Mouse (Mus musculus) kidney, postnatal 0 days (tissue): ENCODE results near the gene Pou2f1. TPM values are rescaled to one million over a fixed set of nuclear protein-coding genes. Genes with fewer than 3 reads are reported as not detected.

Experiments used
- ATAC-seq: fragments of 200-750 bp; cut with Nextera tagmentation; replicated peaks from 2 replicates; pipeline ENCODE4 v1.8.0; 2017; ENCODE audit warnings: low read depth, moderate number of reproducible peaks, moderate TSS enrichment, moderate library complexity; ENCODE audit not compliant: low FRiP score
- DNase-seq: peaks from one replicate; pipeline ENCODE4 v3.0.0-alpha.2; 2016; ENCODE audit warnings: low spot score
- H3K27ac ChIP-seq: fragments of 300-500 bp; sonication (generic); 2 replicates; pipeline ENCODE4 v1.5.1; 2014; ENCODE audit warnings: mild to moderate bottlenecking
- H3K27me3 ChIP-seq: fragments of 300-500 bp; sonication (generic); 2 replicates; pipeline ENCODE4 v1.6.1; 2014; ENCODE audit warnings: low read length, mixed read lengths; ENCODE audit not compliant: insufficient read depth
- H3K36me3 ChIP-seq: fragments of 300-500 bp; sonication (generic); 2 replicates; pipeline ENCODE4 v1.6.1; 2014; ENCODE audit warnings: low read length, mixed read lengths; ENCODE audit not compliant: insufficient read depth
- H3K4me1 ChIP-seq: fragments of 300-500 bp; sonication (generic); replicated peaks from 2 replicates; pipeline ENCODE4 v1.6.1; 2014; ENCODE audit warnings: antibody characterized with exemption, low read length, mixed read lengths; ENCODE audit not compliant: insufficient read depth
- H3K4me2 ChIP-seq: fragments of 300-500 bp; sonication (generic); 2 replicates; pipeline ENCODE4 v1.6.1; 2014; ENCODE audit warnings: mild to moderate bottlenecking, low read length, moderate library complexity, mixed read lengths
- H3K4me3 ChIP-seq: fragments of 300-500 bp; sonication (generic); replicated peaks from 2 replicates; pipeline ENCODE4 v1.5.1; 2014; ENCODE audit warnings: low read depth, low read length
- H3K9ac ChIP-seq: fragments of 300-500 bp; sonication (generic); 2 replicates; pipeline ENCODE4 v1.6.1; 2014; ENCODE audit warnings: low read depth, low read length
- H3K9me3 ChIP-seq: fragments of 300-500 bp; sonication (generic); replicated peaks from 2 replicates; pipeline ENCODE4 v1.6.1; 2016; ENCODE audit warnings: low read length, inconsistent platforms, mixed read lengths
- CTCF ChIP-seq: IDR thresholded peaks from 2 replicates; pipeline ENCODE4 v1.5.1; 2016; ENCODE audit warnings: antibody characterized with exemption, low read depth, mild to moderate bottlenecking, moderate library complexity
- WGBS: fragments of 180-500 bp; shearing (Covaris S2); extraction: QIAGEN DNeasy Blood & Tissue Kit; methylation state at CpG from one replicate; pipeline ENCODE4 v1.1.7; 2014; 5-methylcytosine and 5-hydroxymethylcytosine counted together
- polyA plus RNA-seq: library from polyadenylated mRNA; unstranded; fragments of >200 nt; fragmentation: Nextera tagmentation; extraction: Ambion mirVana; gene quantifications from 2 replicates; pipeline ENCODE4 v1.2.1, GENCODE M21; 2015

Gene Pou2f1
- polyA plus RNA-seq, 1 experiment from 2014 or later, result 11.6 TPM

- no peak overlapping the region for H3K9ac ChIP-seq
- H3K4me1 ChIP-seq, result no peaks in the 10 kb centered on the region
- H3K4me2 ChIP-seq, result no peak overlapping the region
- no peak for DNase-seq
- H3K4me3 ChIP-seq, result no peak overlapping the region
- H3K36me3 ChIP-seq, result no peaks in the 10 kb centered on the region
- whole genome bisulfite sequencing, result 98% methylated on average over 2 of the region's 2 CpGs
- no peaks in the 10 kb centered on the region for H3K9me3 ChIP-seq
- H3K27me3 ChIP-seq, result no peaks in the 10 kb centered on the region
- no peak for TF ChIP-seq CTCF
- no peak for ATAC-seq
- H3K27ac ChIP-seq, result no peak overlapping the region
These were observed 67.0 kb downstream of the Pou2f1 start for GRCm38 (mm10) chr1:165935466-165935818.

- no peak for DNase-seq
- no peak for ATAC-seq
These were observed 67.6 kb downstream of the Pou2f1 start for GRCm38 (mm10) chr1:165934648-165935465.

GRCm38 (mm10) chr1:165933915-165934647 lies 68.4 kb downstream of the Pou2f1 start:
- TF ChIP-seq CTCF, result no peak
- Histone ChIP-seq H3K4me2 (no peak overlapping the region), H3K9me3 (no peaks in the 10 kb centered on the region), H3K36me3 (no peaks in the 10 kb centered on the region), H3K4me1 (no peaks in the 10 kb centered on the region), H3K27me3 (no peaks in the 10 kb centered on the region), H3K9ac (no peak overlapping the region), H3K4me3 (no peak overlapping the region), H3K27ac (no peak overlapping the region)
- DNase-seq (no peak), ATAC-seq (no peak)
- WGBS, result 64% methylated on average over 5 of the region's 5 CpGs

More at GRCm38 (mm10) chr1:165934648-165935465, 67.6 kb downstream of the Pou2f1 start:
- WGBS, result 68% methylated on average over 7 of the region's 7 CpGs
- Histone ChIP-seq H3K9ac (no peak overlapping the region), H3K27me3 (no peaks in the 10 kb centered on the region), H3K4me3 (no peak overlapping the region), H3K27ac (no peak overlapping the region), H3K9me3 (no peaks in the 10 kb centered on the region), H3K36me3 (no peaks in the 10 kb centered on the region), H3K4me1 (no peaks in the 10 kb centered on the region), H3K4me2 (no peak overlapping the region)
- TF ChIP-seq CTCF, result no peak

GRCm38 (mm10) chr1:165932842-165933241 lies 69.6 kb downstream of the Pou2f1 start:
- TF ChIP-seq CTCF, result no peak
- Histone ChIP-seq H3K4me3 (no peak overlapping the region), H3K9ac (no peak overlapping the region), H3K27ac (no peak overlapping the region), H3K27me3 (no peaks in the 10 kb centered on the region), H3K36me3 (no peaks in the 10 kb centered on the region), H3K4me2 (no peak overlapping the region), H3K4me1 (no peaks in the 10 kb centered on the region), H3K9me3 (no peaks in the 10 kb centered on the region)
- ATAC-seq (no peak), DNase-seq (no peak)
- WGBS, result 91% methylated on average over 2 of the region's 2 CpGs

GRCm38 (mm10) chr1:165930510-165930909 lies 72.0 kb downstream of the Pou2f1 start:
- no peaks in the 10 kb centered on the region for H3K4me1 ChIP-seq
- no peak overlapping the region for H3K27ac ChIP-seq
- TF ChIP-seq CTCF, result no peak
- no peaks in the 10 kb centered on the region for H3K27me3 ChIP-seq
- 87% methylated on average over 3 of the region's 3 CpGs for WGBS
- H3K9me3 ChIP-seq, result no peaks in the 10 kb centered on the region
- H3K36me3 ChIP-seq, result no peaks in the 10 kb centered on the region
- no peak for DNase-seq
- H3K9ac ChIP-seq, result no peak overlapping the region
- ATAC-seq, result no peak
- H3K4me2 ChIP-seq, result no peak overlapping the region
- H3K4me3 ChIP-seq, result no peak overlapping the region

- Histone ChIP-seq H3K4me2 (no peak overlapping the region), H3K4me1 (no peaks in the 10 kb centered on the region), H3K9me3 (no peaks in the 10 kb centered on the region), H3K4me3 (no peak overlapping the region), H3K27me3 (no peaks in the 10 kb centered on the region), H3K27ac (no peak overlapping the region), H3K36me3 (no peaks in the 10 kb centered on the region), H3K9ac (no peak overlapping the region)
- no peak for TF ChIP-seq CTCF
- no peak for DNase-seq
- no peak for ATAC-seq
- whole genome bisulfite sequencing, result 91% methylated on average over 7 of the region's 7 CpGs
These were observed 74.8 kb downstream of the Pou2f1 start for GRCm38 (mm10) chr1:165927507-165928279.
